Mouse (Mus musculus): Measurements from ENCODE around the gene Dap3. TPM values are rescaled to one million over a fixed set of nuclear protein-coding genes. Genes with fewer than 3 reads are reported as not detected.
"Not testable (repeated sequence)": the region's sequence is repeated elsewhere in the genome, so short reads cannot be mapped to it uniquely, and the experiment has no call there.

The Dap3 gene
- total RNA-seq, 2 experiments from 2014 or later = 100.0 to 115 TPM

DNA sequence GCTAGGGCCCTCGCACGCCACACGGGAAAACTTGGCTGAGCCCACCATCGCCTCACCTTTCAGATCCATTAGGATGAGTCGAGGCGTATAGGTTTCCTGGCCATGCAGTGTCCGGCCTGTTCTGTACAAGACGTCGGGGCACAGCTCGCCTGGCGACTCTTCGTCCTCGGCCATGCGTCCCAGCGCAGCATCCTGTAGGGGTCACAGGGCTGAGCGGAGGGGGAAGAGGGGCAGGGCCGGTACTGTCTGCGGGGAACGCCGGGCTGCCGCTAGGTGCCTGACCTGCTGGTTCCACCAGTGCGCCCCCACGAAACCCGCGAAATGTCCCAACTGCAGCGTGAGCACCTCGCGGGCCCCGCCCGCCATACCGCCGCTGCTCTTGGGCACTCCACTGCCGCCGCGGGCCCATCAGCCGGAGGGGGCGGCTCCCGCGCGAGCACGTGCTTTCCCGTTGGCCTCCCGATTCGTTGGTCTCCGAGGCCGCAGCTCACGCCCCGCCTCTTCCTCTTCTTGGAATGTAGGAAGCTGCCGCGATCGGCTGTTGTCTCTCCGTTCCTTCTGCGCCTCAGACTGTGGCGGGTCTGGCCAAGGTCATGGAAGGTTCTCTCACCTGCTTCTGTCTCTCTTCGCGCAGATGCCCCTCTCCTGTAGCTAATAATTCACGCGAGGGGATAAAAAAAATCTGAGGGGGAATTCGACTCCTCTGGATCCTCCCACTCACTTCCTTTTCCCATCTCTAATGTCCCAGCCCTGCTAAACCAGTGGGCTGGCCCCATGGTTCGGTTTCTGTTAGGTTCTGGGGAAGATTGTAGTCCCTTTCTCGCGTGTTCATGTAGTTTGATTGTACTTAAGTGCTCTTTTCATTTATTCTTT, 37.2 kb downstream of the Dap3 start, which contains the start of gene Msto1:
Msto1 (minus strand) TSS at position 489 of the 873 bp plus-strand sequence.
- DNase-seq (ENCODE audit: low spot score in 2 of 2) = peak; percentile 89 to 93

DNA sequence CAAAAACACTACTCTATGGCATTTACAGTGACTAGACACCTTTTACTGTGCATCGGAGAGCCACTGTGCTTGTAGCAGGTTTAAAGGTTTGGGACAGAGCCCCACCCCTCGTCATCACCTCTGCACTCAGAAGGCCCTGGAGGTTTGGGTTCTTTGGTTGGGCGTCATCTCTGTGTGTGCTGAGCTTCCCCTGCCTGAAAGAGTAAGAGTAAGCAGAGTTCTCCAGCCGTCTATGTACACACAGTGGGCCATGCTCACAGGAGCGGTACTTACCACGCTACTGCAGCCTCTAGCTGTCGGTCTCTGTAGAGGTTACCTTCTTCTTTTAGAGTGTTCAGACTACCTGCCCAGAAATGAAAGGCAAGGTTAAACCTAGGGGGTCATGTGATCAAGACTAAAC, 38.4 kb downstream of the Dap3 start:
- DNase-seq (ENCODE audit: low spot score in 2 of 2) = no peak

DNA sequence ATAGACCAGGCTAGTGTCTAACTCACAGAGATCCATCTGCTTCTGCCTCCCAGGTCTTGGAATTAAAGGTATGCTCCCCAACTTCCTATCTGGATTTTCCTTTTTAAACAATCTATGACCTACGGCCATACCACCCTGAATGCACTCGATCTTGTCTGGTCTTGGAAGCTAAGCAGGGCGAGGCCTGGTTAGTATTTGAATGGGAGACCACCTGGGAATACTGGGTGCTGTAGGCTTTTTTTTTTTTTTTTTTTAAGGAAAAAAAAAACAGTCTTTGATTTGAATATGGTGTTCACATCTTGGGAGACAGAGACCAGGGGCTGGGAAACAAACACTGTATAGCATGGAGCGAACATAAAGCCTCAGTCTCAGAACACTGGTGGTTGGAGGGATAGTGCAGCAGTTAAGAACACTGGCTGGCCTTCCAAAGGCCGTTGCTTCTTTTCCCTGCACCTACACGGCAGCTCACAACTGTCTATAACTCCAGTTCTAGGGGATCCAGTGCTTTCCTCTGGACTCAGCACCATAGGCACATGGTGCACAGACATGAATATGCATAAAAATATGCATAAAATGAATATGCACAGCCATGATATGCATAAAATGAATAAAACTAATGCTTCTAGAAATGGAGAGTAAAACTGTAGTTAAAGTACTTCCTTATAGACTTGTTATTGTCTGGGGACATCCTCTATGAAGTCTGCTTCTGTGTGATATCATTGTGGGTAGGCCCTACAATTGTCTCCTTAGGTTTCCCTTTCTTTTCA, 44.4 kb downstream of the Dap3 start:
- DNase-seq (ENCODE audit: low spot score in 2 of 2) = no peak

DNA sequence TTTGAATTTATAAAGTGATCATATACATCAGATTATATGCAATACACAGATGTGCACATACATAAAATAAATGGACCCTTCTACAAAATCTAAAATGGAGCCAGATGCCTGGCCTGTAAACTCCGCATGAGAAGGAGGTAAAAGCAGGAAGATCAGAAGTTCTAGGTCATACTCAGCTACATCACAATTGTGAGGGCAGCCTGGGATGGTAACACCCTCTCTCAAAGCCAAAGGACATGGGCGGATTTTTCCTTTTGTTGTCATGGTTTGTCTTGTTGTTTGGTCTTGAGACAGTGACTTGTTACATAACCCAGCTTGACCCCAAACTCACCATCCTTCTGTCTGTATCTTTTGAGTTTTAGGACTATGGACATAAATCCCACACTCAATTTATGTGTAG, 45.2 kb downstream of the Dap3 start:
- DNase-seq (ENCODE audit: low spot score in 2 of 2) = no peak

DNA sequence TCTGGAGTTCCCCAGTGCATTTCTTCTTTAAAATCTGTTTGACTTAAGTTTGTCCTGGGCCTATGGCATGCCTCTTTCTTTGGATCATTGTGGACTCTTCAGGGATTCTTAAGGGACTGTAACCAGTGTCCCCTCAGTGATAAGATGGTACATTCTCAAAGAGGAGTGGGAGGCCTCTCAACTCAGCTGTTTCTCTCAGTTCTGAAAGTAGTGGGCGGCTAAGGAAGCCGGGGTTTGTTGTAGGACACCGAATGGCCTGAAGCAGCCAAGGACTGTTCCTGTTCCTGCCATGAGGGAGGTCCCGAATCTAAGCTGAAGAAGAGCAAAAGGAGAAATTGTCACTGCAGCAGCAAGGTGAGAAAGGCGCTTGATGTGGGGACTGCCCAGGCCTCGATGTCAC, 45.8 kb downstream of the Dap3 start:
- DNase-seq (ENCODE audit: low spot score in 2 of 2) = no peak

DNA sequence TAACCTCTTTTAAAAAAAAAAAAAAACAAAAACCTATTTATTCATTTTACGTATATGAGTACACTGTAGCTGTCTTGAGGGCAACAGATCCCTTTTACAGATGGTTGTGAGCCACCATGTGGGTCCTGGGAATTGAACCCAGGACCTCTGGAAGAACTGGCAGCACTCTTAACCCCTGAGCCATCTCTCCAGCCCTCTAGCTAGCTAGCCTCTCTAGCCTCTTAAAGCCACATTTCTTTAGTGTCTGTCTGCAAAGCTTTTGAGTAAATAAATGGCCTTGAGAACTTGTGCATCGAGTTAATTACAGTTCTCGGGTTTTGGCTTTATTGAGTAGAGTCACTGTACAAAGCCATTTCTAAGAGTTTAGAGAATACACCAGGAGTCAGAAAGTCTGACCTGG, 46.2 kb downstream of the Dap3 start:
- no peak for DNase-seq (ENCODE audit: low spot score in 2 of 2)

DNA sequence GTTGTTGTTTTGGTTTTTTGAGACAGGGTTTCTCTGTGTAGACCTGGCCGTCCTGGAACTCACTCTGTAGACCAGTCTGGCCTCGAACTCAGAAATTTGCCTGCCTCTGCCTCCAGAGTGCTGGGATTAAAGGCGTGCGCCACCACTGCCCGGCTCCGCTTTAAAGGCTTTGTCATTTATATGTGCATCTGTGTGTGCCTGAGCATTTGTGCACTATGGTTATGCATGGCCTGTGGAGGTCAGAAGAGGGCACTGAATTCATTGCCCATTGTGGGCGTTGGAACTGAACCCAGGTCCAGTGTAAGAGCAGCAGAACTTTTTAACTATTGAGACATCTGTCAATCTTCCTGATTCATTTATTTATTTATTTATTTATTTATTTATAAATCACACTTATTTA, 58.0 kb downstream of the Dap3 start:
- not testable (repeated sequence) for DNase-seq (ENCODE audit: low spot score in 2 of 2)

DNA sequence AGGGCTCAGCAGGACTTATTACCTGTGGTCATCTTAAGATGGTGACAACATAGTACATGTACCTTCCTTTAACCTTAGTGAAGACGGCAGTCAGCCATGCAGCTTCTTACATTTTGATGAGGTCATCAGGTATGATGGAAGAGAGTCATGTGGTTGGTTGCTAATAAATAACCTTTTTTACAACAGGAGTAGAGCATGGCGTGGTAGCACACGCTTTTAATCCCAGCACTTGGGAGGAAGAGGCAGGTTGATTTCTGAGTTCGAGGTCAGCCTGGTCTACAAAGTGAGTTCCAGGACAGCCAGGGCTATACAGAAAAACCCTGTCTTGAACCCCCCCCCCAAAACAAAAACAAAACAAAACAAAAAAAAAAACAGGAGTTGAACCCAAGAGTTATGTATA, 68.4 kb downstream of the Dap3 start:
- DNase-seq (ENCODE audit: low spot score in 2 of 2) = not testable (repeated sequence)

Other genes with a start within 250 kb of the Dap3 start
- gene Rit1, start 234.3 kb downstream of the Dap3 start, total RNA-seq (2021) = 10 to 100 TPM; 48.8 to 55.2 TPM
- 100 to 1,000 TPM; 430 to 447 TPM for gene Syt11, start 176.0 kb downstream of the Dap3 start, total RNA-seq (2021)
- gene Gon4l, start 116.0 kb downstream of the Dap3 start, total RNA-seq (2021) = 10 to 100 TPM; 47.9 to 52.2 TPM
- gene Msto1, start 37.2 kb downstream of the Dap3 start, total RNA-seq (2021) = 10 to 100 TPM; 31.1 to 32.9 TPM
- 10 to 100 TPM; 61.2 to 61.5 TPM for gene Ash1l, start 559 bp downstream of the Dap3 start, total RNA-seq (2021)
- 100 to 1,000 TPM; 164 to 173 TPM for gene Rusc1, start 142.1 kb upstream of the Dap3 start, total RNA-seq (2021)
- gene Gm43738, start 149.9 kb upstream of the Dap3 start, total RNA-seq (2021) = under 1 TPM in 1 of 2 experiments, not detected in 1; 0.18 TPM
- gene Fdps, start 150.8 kb upstream of the Dap3 start, total RNA-seq (2021) = 100 to 1,000 TPM; 159 to 162 TPM
- gene Pklr, start 185.0 kb upstream of the Dap3 start, total RNA-seq (2021) = under 1 TPM; 0.22 to 0.48 TPM
- 10 to 100 TPM; 30.9 to 35.1 TPM for gene Hcn3, start 209.0 kb upstream of the Dap3 start, total RNA-seq (2021)
- 10 to 100 TPM; 52.0 to 55.9 TPM for gene Clk2, start 213.6 kb upstream of the Dap3 start, total RNA-seq (2021)
- gene Scamp3, start 226.3 kb upstream of the Dap3 start, total RNA-seq (2021) = 10 to 100 TPM; 79.4 to 79.6 TPM
- 10 to 100 TPM; 65.8 to 69.5 TPM for gene Fam189b, start 232.0 kb upstream of the Dap3 start, total RNA-seq (2021)

Measured in layer of hippocampus, postnatal 10 days (tissue).